Comparison of ENCODE assay signal across 8 mouse cellular contexts in genomic region chr12:68463032-68463431, GRCm38 (mm10).
DNase-seq lines count a peak whose midpoint lies in the region; ATAC-seq lines count a peak whose summit lies in the region.

No protein-coding gene starts in this region.

- no peak for DNase-seq in lung, adult 18-20 months
- DNase-seq in kidney, postnatal 25 days: peak; percentile 20 to 61
- peak; percentile 12 for DNase-seq in neural tube, embryonic 11.5 days (ENCODE audit: low spot score)
- DNase-seq in gastrocnemius, postnatal 25 days: no peak

- 34% methylated on average over 4 of the region's 4 CpGs for WGBS in lung, embryonic 15.5 days
- 28% methylated on average over 4 of the region's 4 CpGs for WGBS in heart, embryonic 12.5 days
- 51% methylated on average over 4 of the region's 4 CpGs for WGBS in neural tube, embryonic 11.5 days

- ATAC-seq in lung, embryonic 15.5 days (ENCODE audit: borderline replicate concordance, extremely low read depth, low FRiP score, low TSS enrichment): peak; percentile 67; the same call in 1 of the 2 replicates
- peak; percentile 71 for ATAC-seq in heart, embryonic 12.5 days (ENCODE audit: insufficient number of reproducible peaks, low FRiP score)
- ATAC-seq in neural tube, embryonic 11.5 days (ENCODE audit: insufficient read depth, low FRiP score, low TSS enrichment): no peak
- no peak for ATAC-seq in erythroid progenitor cell, adult 5-6 weeks (replicated peaks; ENCODE audit: low FRiP score, poor library complexity, severe bottlenecking)
- ATAC-seq in megakaryocyte-erythroid progenitor cell, adult 5-6 weeks (replicated peaks; ENCODE audit: low FRiP score, low TSS enrichment, poor library complexity, severe bottlenecking): no peak

- H3K36me3 ChIP-seq in lung, embryonic 15.5 days: no peaks in the 10 kb centered on the region
- H3K36me3 ChIP-seq in heart, embryonic 12.5 days: no peaks in the 10 kb centered on the region
- no peaks in the 10 kb centered on the region for H3K36me3 ChIP-seq in neural tube, embryonic 11.5 days (ENCODE audit: control insufficient read depth, insufficient read depth, low read length)

- peak overlapping the region; percentile 49; the same call in 1 of the 2 replicates for H3K27ac ChIP-seq in lung, embryonic 15.5 days
- peak overlapping the region; percentile 28; the same call in 1 of the 2 replicates for H3K27ac ChIP-seq in heart, embryonic 12.5 days (ENCODE audit: poor library complexity, severe bottlenecking)
- no peak overlapping the region for H3K27ac ChIP-seq in neural tube, embryonic 11.5 days (ENCODE audit: low read depth, low read length)

- H3K4me2 ChIP-seq in lung, embryonic 15.5 days: no peak overlapping the region
- no peak overlapping the region for H3K4me2 ChIP-seq in heart, embryonic 12.5 days
- no peak overlapping the region for H3K4me2 ChIP-seq in neural tube, embryonic 11.5 days (ENCODE audit: low read depth)

- H3K9me3 ChIP-seq in lung, embryonic 15.5 days: no peaks in the 10 kb centered on the region
- peaks cover 3% of the 10 kb centered on the region; the same call in 1 of the 2 replicates for H3K9me3 ChIP-seq in heart, embryonic 12.5 days (replicated peaks)
- no peaks in the 10 kb centered on the region for H3K9me3 ChIP-seq in neural tube, embryonic 11.5 days (ENCODE audit: control insufficient read depth, low read length)

- no peaks in the 10 kb centered on the region for H3K27me3 ChIP-seq in lung, embryonic 15.5 days
- H3K27me3 ChIP-seq in heart, embryonic 12.5 days (replicated peaks): no peaks in the 10 kb centered on the region
- H3K27me3 ChIP-seq in neural tube, embryonic 11.5 days (ENCODE audit: control insufficient read depth, insufficient read depth, low read length): no peaks in the 10 kb centered on the region

- H3K9ac ChIP-seq in lung, embryonic 15.5 days: no peak overlapping the region
- no peak overlapping the region for H3K9ac ChIP-seq in heart, embryonic 12.5 days
- no peak overlapping the region for H3K9ac ChIP-seq in neural tube, embryonic 11.5 days (ENCODE audit: low read length)

- H3K4me1 ChIP-seq in lung, embryonic 15.5 days: no peaks in the 10 kb centered on the region
- H3K4me1 ChIP-seq in heart, embryonic 12.5 days (replicated peaks): peaks cover 9% of the 10 kb centered on the region
- H3K4me1 ChIP-seq in neural tube, embryonic 11.5 days (ENCODE audit: control insufficient read depth, insufficient read depth, low read length): no peaks in the 10 kb centered on the region

- no peak overlapping the region for H3K4me3 ChIP-seq in lung, embryonic 15.5 days
- H3K4me3 ChIP-seq in heart, embryonic 12.5 days: no peak overlapping the region
- H3K4me3 ChIP-seq in neural tube, embryonic 11.5 days (ENCODE audit: low read depth, low read length): no peak overlapping the region

Comparison
In these comparisons a context has a peak if more than half of its experiments do, and no peak if none do; other contexts are left out.
1. ATAC-seq: peak in lung, embryonic 15.5 days (single experiment) and heart, embryonic 12.5 days (single experiment); none in neural tube, embryonic 11.5 days (single experiment), erythroid progenitor cell, adult 5-6 weeks (single experiment) and megakaryocyte-erythroid progenitor cell, adult 5-6 weeks (single experiment).
2. DNase-seq: peak in kidney, postnatal 25 days (2 of 2) and neural tube, embryonic 11.5 days (single experiment); none in lung, adult 18-20 months (0 of 2) and gastrocnemius, postnatal 25 days (single experiment).